Mouse (Mus musculus) forebrain, embryonic 16.5 days (tissue): ENCODE data around the gene Prr5. TPM values are rescaled to one million over a fixed set of nuclear protein-coding genes. Genes with fewer than 3 reads are reported as not detected.

Experiments
- ATAC-seq: fragments of 200-750 bp; cut with Nextera tagmentation; 2 replicates; pipeline ENCODE4 v1.8.0; 2017; ENCODE audit warnings: mild to moderate bottlenecking, moderate library complexity
- H3K27ac ChIP-seq: fragments of 300-500 bp; sonication (generic); 2 replicates; pipeline ENCODE4 v1.5.1; 2014; ENCODE audit warnings: low read length, control low read depth
- H3K27me3 ChIP-seq: fragments of 300-500 bp; sonication (generic); replicated peaks from 2 replicates; pipeline ENCODE4 v1.6.1; 2014; ENCODE audit warnings: low read length; ENCODE audit not compliant: control insufficient read depth, insufficient read depth
- H3K36me3 ChIP-seq: fragments of 300-500 bp; sonication (generic); 2 replicates; pipeline ENCODE4 v1.6.1; 2014; ENCODE audit not compliant: control insufficient read depth, insufficient read depth
- H3K4me1 ChIP-seq: fragments of 300-500 bp; sonication (generic); replicated peaks from 2 replicates; pipeline ENCODE4 v1.6.1; 2014; ENCODE audit warnings: low read length; ENCODE audit not compliant: control insufficient read depth, insufficient read depth
- H3K4me2 ChIP-seq: fragments of 300-500 bp; sonication (generic); 2 replicates; pipeline ENCODE4 v1.6.1; 2014; ENCODE audit warnings: mild to moderate bottlenecking, low read length, control low read depth
- H3K4me3 ChIP-seq: fragments of 300-500 bp; sonication (generic); replicated peaks from 2 replicates; pipeline ENCODE4 v1.5.1; 2014; ENCODE audit warnings: mild to moderate bottlenecking, low read length, control low read depth
- H3K9ac ChIP-seq: fragments of 300-500 bp; sonication (generic); replicated peaks from 2 replicates; pipeline ENCODE4 v1.6.1; 2014; ENCODE audit warnings: low read depth, low read length, control low read depth
- H3K9me3 ChIP-seq: fragments of 300-500 bp; sonication (generic); 2 replicates; pipeline ENCODE4 v1.6.1; 2016; ENCODE audit warnings: low read length; ENCODE audit not compliant: control insufficient read depth
- WGBS: fragments of 180-500 bp; shearing (Covaris S2); extraction: QIAGEN DNeasy Blood & Tissue Kit; methylation state at CpG from one replicate; pipeline ENCODE4 v1.1.7; 2014; 5-methylcytosine and 5-hydroxymethylcytosine counted together
- polyA plus RNA-seq: library from polyadenylated mRNA; unstranded; fragments of >200 nt; fragmentation: Nextera tagmentation; extraction: Ambion mirVana; gene quantifications from 2 replicates; pipeline ENCODE4 v1.2.1, GENCODE M21; 2015

Gene Prr5
- polyA plus RNA-seq, 1 experiment from 2014 or later = 16.4 TPM

GRCm38 (mm10) chr15:84638405-84638804 is 31.0 kb upstream of the Prr5 start:
- Histone ChIP-seq H3K36me3 (no peaks in the 10 kb centered on the region), H3K9me3 (no peaks in the 10 kb centered on the region), H3K4me2 (no peak overlapping the region), H3K4me3 (no peak overlapping the region), H3K27ac (no peak overlapping the region), H3K4me1 (no peaks in the 10 kb centered on the region), H3K27me3 (no peaks in the 10 kb centered on the region), H3K9ac (no peak overlapping the region)
- ATAC-seq = no peak

- H3K4me3 ChIP-seq = no peak overlapping the region
- no peaks in the 10 kb centered on the region for H3K9me3 ChIP-seq
- ATAC-seq = no peak
- no peak overlapping the region for H3K27ac ChIP-seq
- no peak overlapping the region for H3K4me2 ChIP-seq
- H3K9ac ChIP-seq = no peak overlapping the region
- no peaks in the 10 kb centered on the region for H3K36me3 ChIP-seq
- no peaks in the 10 kb centered on the region for H3K27me3 ChIP-seq
- WGBS = 73% methylated on average over 5 of the region's 5 CpGs
- no peaks in the 10 kb centered on the region for H3K4me1 ChIP-seq
Observed at GRCm38 (mm10) chr15:84639072-84639450, 30.4 kb upstream of the Prr5 start.

GRCm38 (mm10) chr15:84639451-84640136 is 29.8 kb upstream of the Prr5 start:
- Histone ChIP-seq H3K4me1 (no peaks in the 10 kb centered on the region), H3K27me3 (no peaks in the 10 kb centered on the region), H3K9me3 (no peaks in the 10 kb centered on the region), H3K9ac (no peak overlapping the region), H3K27ac (no peak overlapping the region), H3K36me3 (no peaks in the 10 kb centered on the region), H3K4me2 (no peak overlapping the region), H3K4me3 (no peak overlapping the region)
- no peak for ATAC-seq
- WGBS = 49% methylated on average over 6 of the region's 6 CpGs

- Histone ChIP-seq H3K36me3 (no peaks in the 10 kb centered on the region), H3K27me3 (no peaks in the 10 kb centered on the region), H3K4me1 (no peaks in the 10 kb centered on the region), H3K4me2 (no peak overlapping the region), H3K27ac (no peak overlapping the region), H3K9ac (no peak overlapping the region), H3K9me3 (no peaks in the 10 kb centered on the region), H3K4me3 (no peak overlapping the region)
- 75% methylated on average over 6 of the region's 6 CpGs for WGBS
- ATAC-seq = no peak
Observed at GRCm38 (mm10) chr15:84640722-84641121, 28.7 kb upstream of the Prr5 start.

GRCm38 (mm10) chr15:84641127-84641526 is 28.3 kb upstream of the Prr5 start:
- Histone ChIP-seq H3K36me3 (no peaks in the 10 kb centered on the region), H3K9ac (no peak overlapping the region), H3K9me3 (no peaks in the 10 kb centered on the region), H3K4me2 (no peak overlapping the region), H3K27ac (no peak overlapping the region), H3K27me3 (no peaks in the 10 kb centered on the region), H3K4me3 (no peak overlapping the region), H3K4me1 (no peaks in the 10 kb centered on the region)
- WGBS = 61% methylated on average over 5 of the region's 5 CpGs
- no peak for ATAC-seq

- WGBS = 100% methylated on average over 1 of the region's 1 CpGs
Observed at GRCm38 (mm10) chr15:84641948-84642347, 27.5 kb upstream of the Prr5 start.

GRCm38 (mm10) chr15:84643178-84643577 is 26.2 kb upstream of the Prr5 start:
- ATAC-seq = no peak
- 9% methylated on average over 1 of the region's 1 CpGs for WGBS
- H3K4me3 ChIP-seq = no peak overlapping the region

More at GRCm38 (mm10) chr15:84641948-84642347, 27.5 kb upstream of the Prr5 start:
- Histone ChIP-seq H3K4me3 (no peak overlapping the region), H3K36me3 (no peaks in the 10 kb centered on the region), H3K27ac (no peak overlapping the region), H3K4me2 (no peak overlapping the region), H3K4me1 (no peaks in the 10 kb centered on the region), H3K9me3 (no peaks in the 10 kb centered on the region), H3K9ac (no peak overlapping the region), H3K27me3 (no peaks in the 10 kb centered on the region)
- no peak for ATAC-seq

GRCm38 (mm10) chr15:84651481-84651880 is 17.9 kb upstream of the Prr5 start:
- no peak for ATAC-seq
- H3K9ac ChIP-seq = no peak overlapping the region
- H3K4me3 ChIP-seq = no peak overlapping the region
- 80% methylated on average over 6 of the region's 6 CpGs for WGBS
- no peaks in the 10 kb centered on the region for H3K9me3 ChIP-seq
- peaks cover 11% of the 10 kb centered on the region for H3K4me1 ChIP-seq
- H3K36me3 ChIP-seq = no peaks in the 10 kb centered on the region
- no peak overlapping the region for H3K4me2 ChIP-seq
- no peaks in the 10 kb centered on the region for H3K27me3 ChIP-seq
- H3K27ac ChIP-seq = no peak overlapping the region

More at GRCm38 (mm10) chr15:84643178-84643577, 26.2 kb upstream of the Prr5 start:
- H3K9ac ChIP-seq = no peak overlapping the region
- no peaks in the 10 kb centered on the region for H3K9me3 ChIP-seq
- H3K27ac ChIP-seq = no peak overlapping the region
- no peak overlapping the region for H3K4me2 ChIP-seq
- no peaks in the 10 kb centered on the region for H3K27me3 ChIP-seq
- H3K4me1 ChIP-seq = no peaks in the 10 kb centered on the region
- H3K36me3 ChIP-seq = no peaks in the 10 kb centered on the region

GRCm38 (mm10) chr15:84653151-84653550 is 16.3 kb upstream of the Prr5 start:
- Histone ChIP-seq H3K4me3 (no peak overlapping the region), H3K36me3 (no peaks in the 10 kb centered on the region), H3K9ac (no peak overlapping the region), H3K27ac (no peak overlapping the region), H3K9me3 (no peaks in the 10 kb centered on the region), H3K4me1 (peaks cover 11% of the 10 kb centered on the region), H3K27me3 (no peaks in the 10 kb centered on the region), H3K4me2 (no peak overlapping the region)
- ATAC-seq = no peak
- WGBS = 93% methylated on average over 7 of the region's 7 CpGs
